Mouse (Mus musculus) megakaryocyte, embryonic 14.5 days (primary cell): ENCODE data around the gene Lama1.

ENCODE experiments used
- FLI1 ChIP-seq: IDR thresholded peaks from 2 replicates; pipeline ENCODE4 v1.6.1; 2012; ENCODE audit warnings: low read length, inconsistent platforms, mixed read lengths
- GATA1 ChIP-seq: IDR thresholded peaks from 3 replicates; pipeline ENCODE4 v1.6.1; 2012; ENCODE audit warnings: mixed read lengths, low read length, inconsistent platforms, borderline replicate concordance

DNA sequence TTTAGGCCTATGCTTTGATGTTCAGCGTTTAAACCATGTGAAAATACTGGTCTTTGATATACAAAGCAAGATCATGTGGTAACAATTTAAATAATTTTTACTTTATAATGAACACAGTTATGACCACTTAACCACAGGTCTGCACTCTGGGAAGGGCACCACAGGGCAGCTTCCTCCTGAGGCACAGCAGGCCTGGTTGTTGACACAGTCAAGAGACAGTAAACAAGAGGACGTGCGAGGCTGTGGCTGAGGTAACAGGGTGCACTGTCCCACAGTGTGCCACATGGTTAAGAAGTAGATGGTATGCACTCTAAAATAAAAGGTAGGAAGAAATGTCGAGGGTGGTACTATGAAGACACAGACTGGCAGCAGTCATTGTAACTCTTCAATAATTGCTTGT lies 14.3 kb downstream of the Lama1 start:
- TF ChIP-seq GATA1: no peak
- no peak for TF ChIP-seq FLI1
